Mouse (Mus musculus) hindbrain, embryonic 13.5 days (tissue): ENCODE data around the gene Ppp1r3e. TPM values are rescaled to one million over a fixed set of nuclear protein-coding genes. Genes with fewer than 3 reads are reported as not detected.

Experiments
- ATAC-seq: fragments of 200-750 bp; cut with Nextera tagmentation; 2 replicates; pipeline ENCODE4 v1.8.0; 2017; ENCODE audit warnings: moderate TSS enrichment; ENCODE audit not compliant: low FRiP score
- H3K27ac ChIP-seq: fragments of 300-500 bp; sonication (generic); 2 replicates; pipeline ENCODE4 v1.5.1; 2015; ENCODE audit warnings: inconsistent platforms, mild to moderate bottlenecking, moderate library complexity
- H3K27me3 ChIP-seq: fragments of 300-500 bp; sonication (generic); 2 replicates; pipeline ENCODE4 v1.6.1; 2015; ENCODE audit warnings: mild to moderate bottlenecking, inconsistent platforms
- H3K36me3 ChIP-seq: fragments of 300-500 bp; sonication (generic); 2 replicates; pipeline ENCODE4 v1.6.1; 2015; ENCODE audit warnings: mild to moderate bottlenecking, inconsistent platforms
- H3K4me1 ChIP-seq: fragments of 300-500 bp; sonication (generic); replicated peaks from 2 replicates; pipeline ENCODE4 v1.6.1; 2015; ENCODE audit warnings: inconsistent platforms
- H3K4me2 ChIP-seq: fragments of 300-500 bp; sonication (generic); 2 replicates; pipeline ENCODE4 v1.6.1; 2015; ENCODE audit warnings: inconsistent platforms, mild to moderate bottlenecking, moderate library complexity
- H3K4me3 ChIP-seq: fragments of 300-500 bp; sonication (generic); 2 replicates; pipeline ENCODE4 v1.5.1; 2015; ENCODE audit warnings: mild to moderate bottlenecking, inconsistent platforms
- H3K9ac ChIP-seq: fragments of 300-500 bp; sonication (generic); 2 replicates; pipeline ENCODE4 v1.6.1; 2015; ENCODE audit warnings: mild to moderate bottlenecking, inconsistent platforms
- H3K9me3 ChIP-seq: fragments of 300-500 bp; sonication (generic); 2 replicates; pipeline ENCODE4 v1.6.1; 2016; ENCODE audit warnings: inconsistent platforms
- WGBS: fragments of 180-500 bp; shearing (Covaris S2); methylation state at CpG from one replicate; pipeline ENCODE4 v1.1.7; 2015; 5-methylcytosine and 5-hydroxymethylcytosine counted together
- polyA plus RNA-seq: library from polyadenylated mRNA; unstranded; fragments of >200 nt; fragmentation: Nextera tagmentation; extraction: Ambion mirVana; gene quantifications from 2 replicates; pipeline ENCODE4 v1.2.1, GENCODE M21; 2015

Ppp1r3e gene
- polyA plus RNA-seq, 1 experiment from 2014 or later: 2.4 TPM

DNA sequence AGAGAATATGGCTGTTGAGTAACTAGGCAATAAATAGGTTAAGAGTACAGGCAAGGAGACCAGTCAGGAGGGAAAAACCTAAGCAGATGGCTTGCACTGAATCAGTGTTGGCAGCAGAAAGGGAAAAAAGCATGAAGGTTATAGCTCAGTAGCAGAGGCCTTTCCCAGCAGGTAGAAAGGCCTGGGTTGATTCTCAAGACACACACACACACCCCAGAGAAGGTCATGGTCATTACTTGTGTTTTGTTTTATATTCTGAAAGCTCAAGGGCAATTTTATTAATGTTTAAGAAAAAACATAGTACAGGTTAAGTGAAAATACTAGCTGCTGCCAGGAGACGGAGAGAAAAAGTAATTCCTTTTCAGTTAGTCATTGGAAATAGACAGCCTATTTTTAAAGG is 53.6 kb downstream of the Ppp1r3e start:
- ATAC-seq: no peak
- H3K27me3 ChIP-seq: no peaks in the 10 kb centered on the region
- no peaks in the 10 kb centered on the region for H3K9me3 ChIP-seq
- no peak overlapping the region for H3K4me2 ChIP-seq
- H3K27ac ChIP-seq: no peak overlapping the region
- 95% methylated on average over 1 of the region's 1 CpGs for WGBS
- H3K4me3 ChIP-seq: no peak overlapping the region
- H3K36me3 ChIP-seq: no peaks in the 10 kb centered on the region
- no peak overlapping the region for H3K9ac ChIP-seq
- H3K4me1 ChIP-seq: no peaks in the 10 kb centered on the region

Other genes starting within 250 kb of the Ppp1r3e start
- gene Gm17606, start 236.6 kb downstream of the Ppp1r3e start, polyA plus RNA-seq: not detected in 2 replicates
- 8.6 and 9.4 TPM in 2 replicates for gene Cdh24, start 236.2 kb downstream of the Ppp1r3e start, polyA plus RNA-seq
- gene 1700123O20Rik, start 191.3 kb downstream of the Ppp1r3e start, polyA plus RNA-seq: 78.0 and 79.0 TPM in 2 replicates
- 155 and 169 TPM in 2 replicates for gene Acin1, start 190.6 kb downstream of the Ppp1r3e start, polyA plus RNA-seq
- 0.18 and 0.34 TPM in 2 replicates for gene Gm29776, start 178.7 kb downstream of the Ppp1r3e start, polyA plus RNA-seq
- gene Cebpe, start 165.4 kb downstream of the Ppp1r3e start, polyA plus RNA-seq: not detected in 2 replicates
- gene Slc7a8, start 95.6 kb downstream of the Ppp1r3e start, polyA plus RNA-seq: 4.7 and 5.3 TPM in 2 replicates
- not detected in 2 replicates for gene Rnf212b, start 63.4 kb downstream of the Ppp1r3e start, polyA plus RNA-seq
- 10.3 and 13.8 TPM in 2 replicates for gene Homez, start 6.6 kb downstream of the Ppp1r3e start, polyA plus RNA-seq
- 3.6 and 4.7 TPM in 2 replicates for gene Bcl2l2, start 5.8 kb upstream of the Ppp1r3e start, polyA plus RNA-seq
- 0.34 TPM in 1 of 2 replicates, not detected in the other for gene Gm20521, start 5.9 kb upstream of the Ppp1r3e start, polyA plus RNA-seq
- gene Pabpn1, start 14.9 kb upstream of the Ppp1r3e start, polyA plus RNA-seq: 165 and 167 TPM in 2 replicates
- gene Slc22a17, start 35.6 kb upstream of the Ppp1r3e start, polyA plus RNA-seq: 148 and 158 TPM in 2 replicates
- gene Efs, start 48.6 kb upstream of the Ppp1r3e start, polyA plus RNA-seq: 15.4 and 15.6 TPM in 2 replicates
- gene Il25, start 55.1 kb upstream of the Ppp1r3e start, polyA plus RNA-seq: 0.38 and 0.83 TPM in 2 replicates
- gene Cmtm5, start 58.7 kb upstream of the Ppp1r3e start, polyA plus RNA-seq: 7.0 and 7.1 TPM in 2 replicates
- 1.2 and 3.0 TPM in 2 replicates for gene Myh6, start 89.4 kb upstream of the Ppp1r3e start, polyA plus RNA-seq
- gene Gm17428, start 99.4 kb upstream of the Ppp1r3e start, polyA plus RNA-seq: not detected in 2 replicates
- 8.2 and 9.2 TPM in 2 replicates for gene Myh7, start 117.1 kb upstream of the Ppp1r3e start, polyA plus RNA-seq
- gene Ngdn, start 137.9 kb upstream of the Ppp1r3e start, polyA plus RNA-seq: 53.4 and 53.7 TPM in 2 replicates
- 29.4 and 31.9 TPM in 2 replicates for gene Zfhx2, start 214.8 kb upstream of the Ppp1r3e start, polyA plus RNA-seq
- gene Thtpa, start 217.2 kb upstream of the Ppp1r3e start, polyA plus RNA-seq: 29.8 and 30.7 TPM in 2 replicates
- gene Ap1g2, start 229.0 kb upstream of the Ppp1r3e start, polyA plus RNA-seq: 6.5 and 6.6 TPM in 2 replicates
- gene Jph4, start 239.4 kb upstream of the Ppp1r3e start, polyA plus RNA-seq: 22.2 and 22.6 TPM in 2 replicates